Mouse (Mus musculus): ENCODE results near the gene Insyn1.

GRCm38 (mm10) chr9:58517866-58518750 is 29.7 kb downstream of the Insyn1 start:
- TF ChIP-seq POLR2A (IDR thresholded peaks at IDR 0.05; ENCODE audit: insufficient read length, low read depth) (no peak), POLR2AphosphoS2 (IDR thresholded peaks at IDR 0.05; ENCODE audit: insufficient read length, low read depth) (no peak), CEBPB (IDR thresholded peaks at IDR 0.05; ENCODE audit: insufficient read depth, poor library complexity, severe bottlenecking) (peak; percentile 72; the same call in 1 of the 2 replicates), MYOG (IDR thresholded peaks at IDR 0.05; ENCODE audit: control insufficient read depth in 1 of 3, insufficient read depth in 1 of 3, insufficient read length in 2 of 3, low read depth in 2 of 3) (no peak), MAX (IDR thresholded peaks at IDR 0.05; ENCODE audit: low read depth) (no peak), USF1 (IDR thresholded peaks at IDR 0.05; ENCODE audit: low read depth) (peak; percentile 35), REST (IDR thresholded peaks at IDR 0.05; ENCODE audit: insufficient read depth, insufficient read length) (no peak), TCF3 (IDR thresholded peaks at IDR 0.05; ENCODE audit: insufficient read length, low read depth) (no peak), TCF12 (IDR thresholded peaks at IDR 0.05; ENCODE audit: insufficient read depth, poor library complexity, severe bottlenecking) (no peak)

All from myocyte (in vitro differentiated cells).